Mouse (Mus musculus) brain, embryonic 18.5 days (tissue): ENCODE data around the gene Mtr.
"Not testable (repeated sequence)": the region's sequence is repeated elsewhere in the genome, so short reads cannot be mapped to it uniquely, and the experiment has no call there.

Source experiments
- DNase-seq: peaks from one replicate; pipeline ENCODE4 v3.0.0-alpha.2; 2012; ENCODE audit warnings: low read depth, low spot score

Mtr gene

GRCm38 (mm10) chr13:12160121-12160475 is 97.8 kb downstream of the Mtr start:
- no peak for DNase-seq

GRCm38 (mm10) chr13:12159288-12160120 is 98.4 kb downstream of the Mtr start:
- DNase-seq = no peak

GRCm38 (mm10) chr13:12153922-12154321 is 104.0 kb downstream of the Mtr start:
- no peak for DNase-seq

GRCm38 (mm10) chr13:12146918-12147507 is 110.9 kb downstream of the Mtr start:
- DNase-seq = no peak

- no peak for DNase-seq
These were observed 111.5 kb downstream of the Mtr start for GRCm38 (mm10) chr13:12146402-12146801.

GRCm38 (mm10) chr13:12143347-12143746 is 114.6 kb downstream of the Mtr start:
- DNase-seq = no peak

GRCm38 (mm10) chr13:12136461-12136860 is 121.5 kb downstream of the Mtr start:
- not testable (repeated sequence) for DNase-seq

- DNase-seq = no peak
These were observed 124.4 kb downstream of the Mtr start for GRCm38 (mm10) chr13:12133549-12133948.
